Mouse (Mus musculus): ENCODE results near the gene Shcbp1l.
"Not testable (repeated sequence)": the region's sequence is repeated elsewhere in the genome, so short reads cannot be mapped to it uniquely, and the experiment has no call there.

DNA sequence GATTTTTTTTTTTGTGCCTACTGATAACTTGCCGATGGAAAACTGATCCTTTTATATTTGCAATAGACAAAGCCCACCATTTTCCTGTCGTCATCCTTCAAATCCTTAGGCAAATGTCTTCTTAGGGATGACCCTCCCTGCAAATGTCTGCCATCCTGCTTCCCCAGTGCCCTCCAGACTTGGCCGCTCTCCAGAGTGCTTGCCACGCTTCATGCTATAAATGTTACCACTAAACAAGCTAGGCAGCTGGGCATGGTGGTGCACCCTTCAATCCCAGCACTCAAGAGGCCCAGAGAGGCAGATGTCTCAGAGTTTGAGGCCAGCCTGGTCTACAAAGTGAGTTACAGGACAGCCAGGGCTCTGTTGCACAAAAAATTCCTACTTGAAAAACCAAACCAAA lies 29.3 kb upstream of the Shcbp1l start:
- TF ChIP-seq CTCF (IDR thresholded peaks at IDR 0.05; ENCODE audit: borderline replicate concordance, control insufficient read depth, extremely low read depth, insufficient read depth, low read length, poor library complexity); POLR2A (IDR thresholded peaks at IDR 0.05; ENCODE audit: control insufficient read depth, extremely low read depth, insufficient read depth, low read length, poor library complexity): not testable (repeated sequence)

Measured in thymus, adult 2 months (tissue).